Mouse (Mus musculus) forebrain, embryonic 14.5 days (tissue): ENCODE results near the gene Hirip3. TPM values are rescaled to one million over a fixed set of nuclear protein-coding genes. Genes with fewer than 3 reads are reported as not detected.
A peak's percentile ranks its signal among the peaks of the same experiment; 100 is the strongest.

ENCODE experiments used
- ATAC-seq: fragments of 200-750 bp; cut with Nextera tagmentation; 2 replicates; pipeline ENCODE4 v1.8.0; 2017; ENCODE audit warnings: mild to moderate bottlenecking, moderate library complexity
- DNase-seq: peaks from one replicate; pipeline ENCODE4 v3.0.0-alpha.2; 2015; ENCODE audit warnings: low spot score
- H3K27ac ChIP-seq: fragments of 300-500 bp; sonication (generic); 2 replicates; pipeline ENCODE4 v1.5.1; 2014; ENCODE audit warnings: low read depth, mild to moderate bottlenecking, control low read depth, low read length, moderate library complexity
- H3K27me3 ChIP-seq: fragments of 300-500 bp; sonication (generic); replicated peaks from 2 replicates; pipeline ENCODE4 v1.6.1; 2014; ENCODE audit warnings: low read length, control low read depth, mixed read lengths; ENCODE audit not compliant: control insufficient read depth, insufficient read depth
- H3K36me3 ChIP-seq: fragments of 300-500 bp; sonication (generic); 2 replicates; pipeline ENCODE4 v1.6.1; 2014; ENCODE audit warnings: low read length, control low read depth; ENCODE audit not compliant: control insufficient read depth, insufficient read depth
- H3K4me1 ChIP-seq: fragments of 300-500 bp; sonication (generic); 2 replicates; pipeline ENCODE4 v1.6.1; 2014; ENCODE audit warnings: antibody characterized with exemption, low read length, control low read depth; ENCODE audit not compliant: control insufficient read depth, insufficient read depth
- H3K4me2 ChIP-seq: fragments of 300-500 bp; sonication (generic); 2 replicates; pipeline ENCODE4 v1.6.1; 2014; ENCODE audit warnings: mild to moderate bottlenecking, control low read depth, low read length
- H3K4me3 ChIP-seq: fragments of 300-500 bp; sonication (generic); 2 replicates; pipeline ENCODE4 v1.5.1; 2014; ENCODE audit warnings: low read depth, low read length, control low read depth
- H3K9ac ChIP-seq: fragments of 300-500 bp; sonication (generic); 2 replicates; pipeline ENCODE4 v1.6.1; 2014; ENCODE audit warnings: mild to moderate bottlenecking, low read length, control low read depth, moderate library complexity
- H3K9me3 ChIP-seq: fragments of 300-500 bp; sonication (generic); replicated peaks from 2 replicates; pipeline ENCODE4 v1.6.1; 2016; ENCODE audit warnings: low read length, control low read depth, mixed read lengths; ENCODE audit not compliant: control insufficient read depth
- WGBS: fragments of 180-500 bp; shearing (Covaris S2); extraction: QIAGEN DNeasy Blood & Tissue Kit; methylation state at CpG from one replicate; pipeline ENCODE4 v1.1.7; 2014; 5-methylcytosine and 5-hydroxymethylcytosine counted together
- polyA plus RNA-seq: library from polyadenylated mRNA; unstranded; fragments of >200 nt; fragmentation: Nextera tagmentation; extraction: Ambion mirVana; gene quantifications from 2 replicates; pipeline ENCODE4 v1.2.1, GENCODE M21; 2014

Hirip3 gene
- polyA plus RNA-seq: 12.0 and 13.7 TPM in 2 replicates

GRCm38 (mm10) chr7:126861429-126862130, at the start of gene Hirip3:
TSS of gene Hirip3 (plus strand) at chr7:126861972.
- H3K9ac ChIP-seq: peak within 1 kb of the TSS; percentile 72
- ATAC-seq: peak; percentile 94

GRCm38 (mm10) chr7:126815726-126816222, 46.0 kb upstream of the Hirip3 start:
- H3K4me3 ChIP-seq: no peak overlapping the region
- no peaks in the 10 kb centered on the region for H3K36me3 ChIP-seq
- DNase-seq (no peak), ATAC-seq (no peak)
- no peak overlapping the region for H3K4me2 ChIP-seq
- no peak overlapping the region for H3K9ac ChIP-seq
- WGBS: 66% methylated on average over 8 of the region's 8 CpGs
- no peaks in the 10 kb centered on the region for H3K27me3 ChIP-seq
- no peak overlapping the region for H3K27ac ChIP-seq
- no peaks in the 10 kb centered on the region for H3K9me3 ChIP-seq
- no peaks in the 10 kb centered on the region for H3K4me1 ChIP-seq

More at GRCm38 (mm10) chr7:126861429-126862130, at the start of gene Hirip3:
- no peaks in the 10 kb centered on the region for H3K9me3 ChIP-seq
- WGBS: 3% methylated on average over 42 of the region's 42 CpGs
- H3K4me3 ChIP-seq: peak within 1 kb of the TSS; percentile 59
- H3K36me3 ChIP-seq: peaks cover 57% of the 10 kb centered on the region
- H3K27ac ChIP-seq: peak within 1 kb of the TSS; percentile 74
- peaks cover 15% of the 10 kb centered on the region for H3K4me1 ChIP-seq
- H3K4me2 ChIP-seq: peak within 1 kb of the TSS; percentile 82
- no peaks in the 10 kb centered on the region for H3K27me3 ChIP-seq
- peak; percentile 97 for DNase-seq

- no peak overlapping the region for H3K9ac ChIP-seq
Measured at GRCm38 (mm10) chr7:126816494-126816893, 45.3 kb upstream of the Hirip3 start.

GRCm38 (mm10) chr7:126817595-126817994, 44.2 kb upstream of the Hirip3 start:
- H3K27me3 ChIP-seq: no peaks in the 10 kb centered on the region
- no peaks in the 10 kb centered on the region for H3K9me3 ChIP-seq
- H3K9ac ChIP-seq: no peak overlapping the region
- H3K4me2 ChIP-seq: no peak overlapping the region
- ATAC-seq (no peak), DNase-seq (no peak)
- no peak overlapping the region for H3K27ac ChIP-seq
- 85% methylated on average over 7 of the region's 7 CpGs for WGBS
- no peaks in the 10 kb centered on the region for H3K36me3 ChIP-seq
- H3K4me3 ChIP-seq: no peak overlapping the region
- peaks cover 5% of the 10 kb centered on the region for H3K4me1 ChIP-seq

More at GRCm38 (mm10) chr7:126816494-126816893, 45.3 kb upstream of the Hirip3 start:
- Histone ChIP-seq H3K4me1 (no peaks in the 10 kb centered on the region), H3K9me3 (no peaks in the 10 kb centered on the region), H3K27me3 (no peaks in the 10 kb centered on the region), H3K4me3 (no peak overlapping the region), H3K4me2 (no peak overlapping the region), H3K36me3 (no peaks in the 10 kb centered on the region), H3K27ac (no peak overlapping the region)
- ATAC-seq (no peak), DNase-seq (no peak)
- WGBS: 83% methylated on average over 8 of the region's 8 CpGs

GRCm38 (mm10) chr7:126818818-126819217, 43.0 kb upstream of the Hirip3 start:
- DNase-seq (no peak), ATAC-seq (no peak)
- Histone ChIP-seq H3K27ac (no peak overlapping the region), H3K27me3 (no peaks in the 10 kb centered on the region), H3K9ac (no peak overlapping the region), H3K36me3 (no peaks in the 10 kb centered on the region), H3K9me3 (no peaks in the 10 kb centered on the region), H3K4me2 (no peak overlapping the region), H3K4me3 (no peak overlapping the region), H3K4me1 (peaks cover 5% of the 10 kb centered on the region)
- 38% methylated on average over 1 of the region's 1 CpGs for WGBS

- Histone ChIP-seq H3K9ac (peak overlapping the region; percentile 82), H3K27ac (peak overlapping the region; percentile 78; the same call in 1 of the 2 replicates), H3K27me3 (no peaks in the 10 kb centered on the region), H3K9me3 (no peaks in the 10 kb centered on the region), H3K36me3 (peaks cover 4% of the 10 kb centered on the region; the same call in 1 of the 2 replicates), H3K4me3 (no peak overlapping the region), H3K4me2 (peak overlapping the region; percentile 68), H3K4me1 (peaks cover 7% of the 10 kb centered on the region)
- no peak for ATAC-seq
- WGBS: 21% methylated on average over 7 of the region's 7 CpGs
- DNase-seq: peak; percentile 82
Measured at GRCm38 (mm10) chr7:126821835-126822511, 39.8 kb upstream of the Hirip3 start.

GRCm38 (mm10) chr7:126822741-126823140, 39.0 kb upstream of the Hirip3 start:
- DNase-seq (no peak), ATAC-seq (peak; percentile 32; the same call in 1 of the 2 replicates)
- peak overlapping the region; percentile 82 for H3K9ac ChIP-seq
- peaks cover 7% of the 10 kb centered on the region for H3K4me1 ChIP-seq
- no peaks in the 10 kb centered on the region for H3K9me3 ChIP-seq
- peak overlapping the region; percentile 61 for H3K4me3 ChIP-seq
- peak overlapping the region; percentile 68 for H3K4me2 ChIP-seq
- 19% methylated on average over 9 of the region's 9 CpGs for WGBS
- no peaks in the 10 kb centered on the region for H3K27me3 ChIP-seq
- H3K36me3 ChIP-seq: peaks cover 4% of the 10 kb centered on the region; the same call in 1 of the 2 replicates
- peak overlapping the region; percentile 78; the same call in 1 of the 2 replicates for H3K27ac ChIP-seq

- Histone ChIP-seq H3K4me2 (peak overlapping the region; percentile 68), H3K27me3 (no peaks in the 10 kb centered on the region), H3K27ac (peak overlapping the region; percentile 78), H3K9ac (peak overlapping the region; percentile 82), H3K9me3 (no peaks in the 10 kb centered on the region), H3K36me3 (peaks cover 4% of the 10 kb centered on the region; the same call in 1 of the 2 replicates), H3K4me1 (peaks cover 7% of the 10 kb centered on the region), H3K4me3 (peak overlapping the region; percentile 61)
- peak; percentile 78 for ATAC-seq
- WGBS: 0% methylated on average over 13 of the region's 19 CpGs
- DNase-seq: peak; percentile 72
Measured at GRCm38 (mm10) chr7:126823202-126823711, 38.5 kb upstream of the Hirip3 start.
